Mouse (Mus musculus) cerebellum, adult 18-20 months (tissue): ENCODE measurements at regions not wholly inside any gene's neighbourhood (a gene's known extent, or its start where the extent isn't known, plus 50 kb on each side); places are given as distances from the start of the nearest gene placed in this dataset.

ENCODE experiments used
- DNase-seq, 2 experiments: peaks; one replicate each; pipeline ENCODE4 v3.0.0; 2021

- DNase-seq: no peak
Measured at GRCm38 (mm10) chr7:40052255-40052654, 534.7 kb downstream of the Zfp619 start.

- DNase-seq: no peak
Measured at GRCm38 (mm10) chr7:40058836-40059235, 541.3 kb downstream of the Zfp619 start.

- DNase-seq: no peak
Measured at GRCm38 (mm10) chr7:40064631-40065030, 547.1 kb downstream of the Zfp619 start.

- DNase-seq: no peak
Measured at GRCm38 (mm10) chr7:40065526-40065925, 548.0 kb downstream of the Zfp619 start.

GRCm38 (mm10) chr7:40067378-40067777 is 549.8 kb downstream of the Zfp619 start:
- no peak for DNase-seq

- DNase-seq: no peak
Measured at GRCm38 (mm10) chr7:40071313-40071712, 553.7 kb downstream of the Zfp619 start.

GRCm38 (mm10) chr7:40072478-40072877 is 554.9 kb downstream of the Zfp619 start:
- DNase-seq: no peak

GRCm38 (mm10) chr7:40086236-40086635 is 568.7 kb downstream of the Zfp619 start:
- DNase-seq: no peak

GRCm38 (mm10) chr7:40097094-40097493 is 579.5 kb downstream of the Zfp619 start:
- no peak for DNase-seq

- no peak for DNase-seq
Measured at GRCm38 (mm10) chr7:40103057-40103945, 585.7 kb downstream of the Zfp619 start.

GRCm38 (mm10) chr7:40142906-40143305 is 625.3 kb downstream of the Zfp619 start:
- DNase-seq: no peak

- DNase-seq: no peak
Measured at GRCm38 (mm10) chr7:40144431-40144830, 626.9 kb downstream of the Zfp619 start.

GRCm38 (mm10) chr7:40177570-40177969 is 660.0 kb downstream of the Zfp619 start:
- DNase-seq: no peak

GRCm38 (mm10) chr7:40195366-40195765 is 677.8 kb downstream of the Zfp619 start:
- no peak for DNase-seq

- no peak for DNase-seq
Measured at GRCm38 (mm10) chr7:40202615-40203014, 685.0 kb downstream of the Zfp619 start.

- no peak for DNase-seq
Measured at GRCm38 (mm10) chr7:40211956-40212355, 686.2 kb upstream of the Vstm2b start.

- no peak for DNase-seq
Measured at GRCm38 (mm10) chr7:40212576-40212975, 685.6 kb upstream of the Vstm2b start.

GRCm38 (mm10) chr7:40213646-40214045 is 684.5 kb upstream of the Vstm2b start:
- no peak for DNase-seq

- DNase-seq: no peak
Measured at GRCm38 (mm10) chr7:40214395-40214794, 683.7 kb upstream of the Vstm2b start.

- no peak for DNase-seq
Measured at GRCm38 (mm10) chr7:40215271-40215670, 682.9 kb upstream of the Vstm2b start.

- no peak for DNase-seq
Measured at GRCm38 (mm10) chr7:40220549-40220948, 677.6 kb upstream of the Vstm2b start.

GRCm38 (mm10) chr7:40245188-40245587 is 652.9 kb upstream of the Vstm2b start:
- no peak for DNase-seq

- no peak for DNase-seq
Measured at GRCm38 (mm10) chr7:40248521-40248920, 649.6 kb upstream of the Vstm2b start.

- no peak for DNase-seq
Measured at GRCm38 (mm10) chr7:40253486-40253885, 644.6 kb upstream of the Vstm2b start.
